Mouse (Mus musculus): ENCODE results near the gene Tnks2. TPM values are rescaled to one million over a fixed set of nuclear protein-coding genes. Genes with fewer than 3 reads are reported as not detected.
A peak's percentile ranks its signal among the peaks of the same experiment; 100 is the strongest.

Tnks2 gene
- polyA plus RNA-seq, 1 experiment from 2014 or later = 54.9 TPM

GRCm38 (mm10) chr19:36874651-36875050 lies 40.6 kb downstream of the Tnks2 start:
- H3K4me3 ChIP-seq = no peak overlapping the region
- no peak overlapping the region for H3K4me2 ChIP-seq
- no peaks in the 10 kb centered on the region for H3K27me3 ChIP-seq
- H3K4me1 ChIP-seq (replicated peaks) = no peaks in the 10 kb centered on the region
- H3K9ac ChIP-seq = no peak overlapping the region
- WGBS = 80% methylated on average over 2 of the region's 2 CpGs
- peaks cover 75% of the 10 kb centered on the region for H3K36me3 ChIP-seq
- H3K27ac ChIP-seq = no peak overlapping the region
- ATAC-seq (ENCODE audit: low FRiP score) = no peak
- H3K9me3 ChIP-seq = no peaks in the 10 kb centered on the region

GRCm38 (mm10) chr19:36877329-36877728 lies 43.3 kb downstream of the Tnks2 start:
- Histone ChIP-seq H3K4me3 (no peak overlapping the region), H3K4me1 (replicated peaks) (no peaks in the 10 kb centered on the region), H3K4me2 (no peak overlapping the region), H3K9me3 (no peaks in the 10 kb centered on the region), H3K36me3 (peaks cover 83% of the 10 kb centered on the region), H3K27ac (no peak overlapping the region), H3K9ac (no peak overlapping the region), H3K27me3 (no peaks in the 10 kb centered on the region)
- no peak for ATAC-seq (ENCODE audit: low FRiP score)

DNA sequence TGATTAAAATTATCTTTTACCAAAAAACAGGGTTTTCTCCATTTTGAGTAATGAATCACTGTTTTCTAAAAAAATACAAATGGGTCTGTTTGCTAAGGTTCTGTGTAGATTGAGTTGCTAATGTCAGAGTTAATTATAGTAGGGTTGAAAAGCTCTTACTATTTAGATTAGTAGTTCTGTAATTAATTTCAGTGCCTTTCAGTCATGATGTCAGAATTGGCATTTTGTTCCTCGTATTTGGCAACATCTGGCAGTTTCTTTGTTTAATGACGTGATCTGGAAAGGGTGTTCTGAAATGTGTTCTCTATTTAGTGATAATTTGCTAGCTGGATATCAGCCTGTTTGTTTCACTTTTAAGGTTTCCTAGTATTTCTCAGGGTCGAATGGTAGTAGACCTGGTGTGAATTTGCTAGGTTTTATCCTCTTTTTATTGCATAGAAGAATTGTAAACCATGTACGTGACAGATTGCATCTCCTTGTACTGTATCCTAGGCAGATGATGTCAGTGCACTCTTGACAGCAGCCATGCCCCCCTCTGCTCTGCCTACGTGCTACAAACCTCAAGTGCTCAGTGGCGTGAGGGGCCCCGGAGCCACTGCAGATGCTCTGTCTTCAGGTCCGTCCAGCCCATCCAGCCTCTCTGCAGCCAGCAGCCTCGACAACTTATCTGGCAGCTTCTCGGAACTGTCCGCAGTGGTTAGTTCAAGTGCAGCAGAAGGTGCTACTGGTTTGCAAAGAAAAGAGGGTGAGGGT lies 44.9 kb downstream of the Tnks2 start:
- Histone ChIP-seq H3K4me2 (no peak overlapping the region), H3K4me3 (no peak overlapping the region), H3K9ac (no peak overlapping the region), H3K27ac (no peak overlapping the region), H3K36me3 (peaks cover 86% of the 10 kb centered on the region), H3K4me1 (replicated peaks) (no peaks in the 10 kb centered on the region), H3K9me3 (no peaks in the 10 kb centered on the region), H3K27me3 (no peaks in the 10 kb centered on the region)
- ATAC-seq (ENCODE audit: low FRiP score) = no peak
- 81% methylated on average over 11 of the region's 11 CpGs for WGBS

DNA sequence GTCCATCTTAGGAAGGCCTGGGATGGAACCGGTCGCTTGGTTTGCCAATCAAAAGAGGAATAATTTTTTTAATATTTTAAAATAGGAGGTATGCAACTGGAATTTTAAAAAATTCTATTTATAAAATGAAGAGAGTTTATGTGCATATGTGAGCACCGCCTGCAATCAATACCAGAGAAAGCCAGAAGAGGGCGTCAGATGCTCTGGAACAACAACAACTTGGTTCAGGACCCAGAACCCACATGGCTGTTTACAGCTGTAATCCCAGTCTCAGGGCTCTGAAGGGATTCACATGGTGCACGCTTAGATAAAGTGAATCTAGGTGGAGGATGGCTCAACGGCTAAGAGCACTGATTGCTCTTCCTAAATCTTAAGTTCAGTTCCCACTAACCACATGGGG lies 49.1 kb downstream of the Tnks2 start:
- no peak overlapping the region for H3K4me3 ChIP-seq
- peaks cover 84% of the 10 kb centered on the region for H3K36me3 ChIP-seq
- no peak overlapping the region for H3K4me2 ChIP-seq
- ATAC-seq (ENCODE audit: low FRiP score) = no peak
- H3K27me3 ChIP-seq = no peaks in the 10 kb centered on the region
- WGBS = 79% methylated on average over 6 of the region's 6 CpGs
- H3K27ac ChIP-seq = no peak overlapping the region
- no peaks in the 10 kb centered on the region for H3K9me3 ChIP-seq
- H3K9ac ChIP-seq = no peak overlapping the region
- no peaks in the 10 kb centered on the region for H3K4me1 ChIP-seq (replicated peaks)

DNA sequence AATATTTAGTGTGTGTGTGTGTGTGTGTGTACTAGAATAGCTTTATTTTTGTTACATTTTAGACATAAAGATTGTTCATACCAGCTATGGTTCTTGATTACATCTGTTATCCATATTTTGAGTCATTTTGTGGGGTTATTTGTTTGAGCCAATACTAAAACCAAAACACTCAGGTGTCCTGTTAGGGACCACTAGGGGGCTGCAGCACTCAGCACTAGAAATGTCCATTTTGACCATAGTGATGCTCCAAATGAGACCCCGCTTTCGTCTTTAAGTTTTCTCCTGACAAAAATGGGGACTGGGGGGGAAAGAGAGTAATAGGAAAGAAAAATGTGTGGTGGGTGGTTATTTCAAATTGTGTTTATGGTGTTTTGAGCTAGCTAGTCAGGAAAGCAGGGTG lies 52.3 kb downstream of the Tnks2 start:
- no peaks in the 10 kb centered on the region for H3K27me3 ChIP-seq
- peaks cover 88% of the 10 kb centered on the region for H3K36me3 ChIP-seq
- no peak for ATAC-seq (ENCODE audit: low FRiP score)
- H3K4me3 ChIP-seq = no peak overlapping the region
- 79% methylated on average over 2 of the region's 2 CpGs for WGBS
- no peak overlapping the region for H3K27ac ChIP-seq
- H3K9me3 ChIP-seq = no peaks in the 10 kb centered on the region
- no peak overlapping the region for H3K4me2 ChIP-seq
- no peaks in the 10 kb centered on the region for H3K4me1 ChIP-seq (replicated peaks)
- H3K9ac ChIP-seq = no peak overlapping the region

- no peak for ATAC-seq (ENCODE audit: low FRiP score)
- Histone ChIP-seq H3K9ac (no peak overlapping the region), H3K4me3 (no peak overlapping the region), H3K4me1 (replicated peaks) (no peaks in the 10 kb centered on the region), H3K27ac (no peak overlapping the region), H3K36me3 (peaks cover 87% of the 10 kb centered on the region), H3K27me3 (no peaks in the 10 kb centered on the region), H3K4me2 (no peak overlapping the region), H3K9me3 (no peaks in the 10 kb centered on the region)
- WGBS = 21% methylated on average over 3 of the region's 3 CpGs
Observed at GRCm38 (mm10) chr19:36887706-36888105, 53.7 kb downstream of the Tnks2 start.

- Histone ChIP-seq H3K27ac (no peak overlapping the region), H3K4me2 (no peak overlapping the region), H3K9ac (no peak overlapping the region), H3K27me3 (no peaks in the 10 kb centered on the region), H3K9me3 (no peaks in the 10 kb centered on the region), H3K4me1 (replicated peaks) (peaks cover 14% of the 10 kb centered on the region), H3K36me3 (peaks cover 74% of the 10 kb centered on the region), H3K4me3 (no peak overlapping the region)
- 98% methylated on average over 3 of the region's 3 CpGs for WGBS
- no peak for ATAC-seq (ENCODE audit: low FRiP score)
Observed at GRCm38 (mm10) chr19:36891746-36892145, 57.7 kb downstream of the Tnks2 start.

- Histone ChIP-seq H3K4me2 (0 out of 2 replicates have a peak overlapping the region, but pooled peaks have one; percentile 15), H3K4me3 (no peak overlapping the region), H3K9ac (peak overlapping the region; percentile 49; the same call in 1 of the 2 replicates), H3K27ac (peak overlapping the region; percentile 85), H3K27me3 (0 out of 2 replicates have a peak, but pooled peaks cover 3% of the 10 kb centered on the region), H3K9me3 (no peaks in the 10 kb centered on the region), H3K4me1 (replicated peaks) (peaks cover 20% of the 10 kb centered on the region), H3K36me3 (peaks cover 27% of the 10 kb centered on the region)
- WGBS = 7% methylated on average over 10 of the region's 10 CpGs
- ATAC-seq (ENCODE audit: low FRiP score) = peak; percentile 82
Observed at GRCm38 (mm10) chr19:36896791-36897569, 62.9 kb downstream of the Tnks2 start.

GRCm38 (mm10) chr19:36897778-36898177 lies 63.7 kb downstream of the Tnks2 start:
- Histone ChIP-seq H3K27ac (0 out of 2 replicates have a peak overlapping the region, but pooled peaks have one; percentile 35), H3K4me3 (no peak overlapping the region)

DNA sequence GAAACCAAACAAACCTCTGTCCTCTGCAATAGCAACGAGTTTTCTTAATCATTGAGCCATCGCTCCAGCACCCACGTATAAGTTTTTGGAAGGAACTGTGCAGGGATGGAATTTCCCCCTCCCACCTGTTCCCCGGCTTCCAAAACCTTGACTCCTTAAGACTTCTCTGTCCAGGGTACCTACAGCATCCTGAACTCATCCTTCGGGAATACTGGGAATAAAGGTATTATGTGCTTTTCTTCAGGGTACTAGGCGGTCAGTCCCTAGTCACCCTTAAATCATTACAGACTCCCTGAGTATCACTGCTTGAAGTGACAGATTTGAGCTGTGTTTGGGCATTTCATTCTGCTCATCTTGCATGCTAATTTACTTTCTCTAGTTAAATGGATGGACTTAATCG lies 69.3 kb downstream of the Tnks2 start:
- no peak for ATAC-seq (ENCODE audit: low FRiP score)

More at GRCm38 (mm10) chr19:36897778-36898177, 63.7 kb downstream of the Tnks2 start:
- Histone ChIP-seq H3K9me3 (no peaks in the 10 kb centered on the region), H3K4me2 (no peak overlapping the region), H3K4me1 (replicated peaks) (peaks cover 20% of the 10 kb centered on the region), H3K36me3 (peaks cover 20% of the 10 kb centered on the region), H3K27me3 (0 out of 2 replicates have a peak, but pooled peaks cover 3% of the 10 kb centered on the region), H3K9ac (no peak overlapping the region)
- 42% methylated on average over 9 of the region's 9 CpGs for WGBS
- no peak for ATAC-seq (ENCODE audit: low FRiP score)

DNA sequence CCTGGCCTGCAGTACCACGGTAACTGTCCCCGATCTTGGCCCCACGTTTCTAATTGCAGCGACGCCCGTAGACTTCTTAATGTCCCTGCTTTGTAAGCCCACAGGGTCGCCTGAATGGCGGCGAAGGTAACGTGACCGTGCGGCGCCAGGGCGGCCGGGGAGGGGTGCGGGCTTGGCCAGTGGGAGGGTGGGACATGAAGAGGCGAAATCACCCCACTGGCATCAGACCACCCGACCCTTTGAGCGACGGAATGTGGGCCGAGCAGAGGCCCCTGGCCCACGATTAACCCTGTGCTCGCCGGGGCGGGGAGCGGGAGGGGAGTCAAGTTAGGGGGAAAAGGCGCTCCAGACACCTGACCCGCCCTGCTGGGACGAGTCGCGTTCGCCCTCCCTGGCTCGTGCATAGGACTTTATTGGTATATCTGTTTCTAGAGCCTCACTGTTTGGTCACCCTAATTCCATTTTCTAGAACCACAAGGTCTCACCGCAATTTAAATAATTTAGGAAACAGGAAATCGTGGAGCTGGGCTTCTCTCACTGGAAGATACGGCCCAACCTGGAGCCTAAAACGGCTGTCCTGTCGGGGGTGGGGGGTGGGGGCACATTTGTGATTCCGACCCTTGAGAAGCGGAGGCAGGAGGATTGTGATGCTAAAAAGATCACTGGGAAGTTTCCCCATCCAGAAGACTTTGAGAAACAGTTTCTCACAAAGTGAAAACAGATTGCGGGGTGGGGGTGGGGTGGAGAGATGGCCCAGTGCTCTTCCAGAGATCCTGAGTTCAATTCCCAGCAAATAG lies 70.4 kb downstream of the Tnks2 start:
- H3K9ac ChIP-seq = peak overlapping the region; percentile 78
- peak; percentile 92 for ATAC-seq (ENCODE audit: low FRiP score)
- WGBS = under 1% methylated on average over 40 of the region's 41 CpGs

More for the DNA sequence above, 69.3 kb downstream of the Tnks2 start:
- Histone ChIP-seq H3K4me3 (peak overlapping the region; percentile 53), H3K27me3 (peaks cover 8% of the 10 kb centered on the region), H3K4me2 (peak overlapping the region; percentile 73), H3K9me3 (no peaks in the 10 kb centered on the region), H3K4me1 (replicated peaks) (peaks cover 12% of the 10 kb centered on the region), H3K27ac (peak overlapping the region; percentile 74), H3K9ac (peak overlapping the region; percentile 78), H3K36me3 (no peaks in the 10 kb centered on the region)
- 33% methylated on average over 7 of the region's 7 CpGs for WGBS

GRCm38 (mm10) chr19:36909150-36909549 lies 75.1 kb downstream of the Tnks2 start:
- no peak for ATAC-seq (ENCODE audit: low FRiP score)
- no peaks in the 10 kb centered on the region for H3K36me3 ChIP-seq
- no peak overlapping the region for H3K4me2 ChIP-seq
- H3K9me3 ChIP-seq = no peaks in the 10 kb centered on the region
- H3K27ac ChIP-seq = no peak overlapping the region
- peaks cover 7% of the 10 kb centered on the region for H3K4me1 ChIP-seq (replicated peaks)
- H3K4me3 ChIP-seq = no peak overlapping the region
- H3K27me3 ChIP-seq = peaks cover 18% of the 10 kb centered on the region
- no peak overlapping the region for H3K9ac ChIP-seq
- 81% methylated on average over 3 of the region's 3 CpGs for WGBS

More for the DNA sequence above, 70.4 kb downstream of the Tnks2 start:
- peak overlapping the region; percentile 74 for H3K27ac ChIP-seq
- H3K4me3 ChIP-seq = peak overlapping the region; percentile 53
- H3K4me1 ChIP-seq (replicated peaks) = peaks cover 12% of the 10 kb centered on the region
- no peaks in the 10 kb centered on the region for H3K9me3 ChIP-seq
- H3K4me2 ChIP-seq = peak overlapping the region; percentile 73
- H3K27me3 ChIP-seq = peaks cover 8% of the 10 kb centered on the region
- no peaks in the 10 kb centered on the region for H3K36me3 ChIP-seq
